Mouse (Mus musculus) cortical plate, adult 2 months (tissue): ENCODE results near the gene Lypd1. TPM values are rescaled to one million over a fixed set of nuclear protein-coding genes. Genes with fewer than 3 reads are reported as not detected.
A peak's percentile ranks its signal among the peaks of the same experiment; 100 is the strongest.

Experiments
- H3K27ac ChIP-seq: fragments of 200-500 bp; 2 replicates; pipeline ENCODE4 v1.5.1; 2012; ENCODE audit warnings: low read length, control low read depth, inconsistent platforms; ENCODE audit not compliant: insufficient read depth
- H3K4me1 ChIP-seq: fragments of 200-500 bp; 2 replicates; pipeline ENCODE4 v1.6.1; 2011; ENCODE audit warnings: low read length; ENCODE audit not compliant: control insufficient read depth, insufficient read depth
- H3K4me3 ChIP-seq: fragments of 200-500 bp; 2 replicates; pipeline ENCODE4 v1.5.1; 2011; ENCODE audit warnings: mild to moderate bottlenecking, low read length, control low read depth; ENCODE audit not compliant: insufficient read depth
- CTCF ChIP-seq: fragments of 200-500 bp; IDR thresholded peaks from 2 replicates; pipeline ENCODE4 v1.5.1; 2011; ENCODE audit warnings: mild to moderate bottlenecking, control low read depth, low read length; ENCODE audit not compliant: insufficient read depth; ENCODE audit errors: extremely low read depth
- POLR2A ChIP-seq: fragments of 200-500 bp; IDR thresholded peaks from 2 replicates; pipeline ENCODE4 v1.6.1; 2011; ENCODE audit warnings: mild to moderate bottlenecking, low read length, control low read depth; ENCODE audit not compliant: insufficient read depth; ENCODE audit errors: extremely low read depth
- polyA plus RNA-seq: library from polyadenylated mRNA; depleted of rRNA; stranded (reverse); fragments of >200 nt; gene quantifications from 2 replicates; pipeline ENCODE4 v1.2.3, GENCODE M21; 2012; rRNA removed

Gene Lypd1
- polyA plus RNA-seq, 1 experiment: 137 TPM

GRCm38 (mm10) chr1:125910871-125911265, 2.0 kb downstream of the Lypd1 start:
- no peak overlapping the region for H3K27ac ChIP-seq
- TF ChIP-seq POLR2A (no peak), CTCF (no peak)
- H3K4me3 ChIP-seq: peak overlapping the region; percentile 62
- no peaks in the 10 kb centered on the region for H3K4me1 ChIP-seq

GRCm38 (mm10) chr1:125910211-125910870, 2.6 kb downstream of the Lypd1 start:
- Histone ChIP-seq H3K4me3 (peak overlapping the region; percentile 62), H3K27ac (no peak overlapping the region), H3K4me1 (no peaks in the 10 kb centered on the region)
- TF ChIP-seq POLR2A: no peak
- no peak for TF ChIP-seq CTCF

GRCm38 (mm10) chr1:125893158-125893557, 19.7 kb downstream of the Lypd1 start:
- TF ChIP-seq CTCF (no peak), POLR2A (no peak)
- Histone ChIP-seq H3K4me1 (no peaks in the 10 kb centered on the region), H3K4me3 (no peak overlapping the region), H3K27ac (no peak overlapping the region)

DNA sequence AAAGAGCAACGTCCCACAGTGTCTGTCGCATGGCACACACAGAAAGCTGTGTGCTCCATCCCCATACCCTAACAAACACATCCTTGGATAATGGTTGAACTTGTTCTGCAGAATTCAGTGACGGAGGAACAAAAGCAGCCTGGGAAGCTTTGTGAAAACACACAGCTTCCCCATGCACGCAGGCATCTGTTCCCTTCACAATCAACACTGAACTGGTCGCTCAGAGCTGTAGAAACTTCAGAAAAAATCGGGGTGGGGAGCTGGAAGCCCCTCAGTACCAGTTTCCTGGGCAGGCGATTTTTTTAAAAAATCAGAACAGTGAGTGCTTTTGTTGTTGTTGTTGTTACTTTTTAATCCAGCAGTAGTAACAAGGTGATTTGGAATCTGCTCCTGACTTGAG, 42.8 kb downstream of the Lypd1 start:
- Histone ChIP-seq H3K4me3 (no peak overlapping the region), H3K4me1 (0 out of 2 replicates have a peak, but pooled peaks cover 1% of the 10 kb centered on the region), H3K27ac (no peak overlapping the region)
- TF ChIP-seq POLR2A (no peak), CTCF (no peak)

DNA sequence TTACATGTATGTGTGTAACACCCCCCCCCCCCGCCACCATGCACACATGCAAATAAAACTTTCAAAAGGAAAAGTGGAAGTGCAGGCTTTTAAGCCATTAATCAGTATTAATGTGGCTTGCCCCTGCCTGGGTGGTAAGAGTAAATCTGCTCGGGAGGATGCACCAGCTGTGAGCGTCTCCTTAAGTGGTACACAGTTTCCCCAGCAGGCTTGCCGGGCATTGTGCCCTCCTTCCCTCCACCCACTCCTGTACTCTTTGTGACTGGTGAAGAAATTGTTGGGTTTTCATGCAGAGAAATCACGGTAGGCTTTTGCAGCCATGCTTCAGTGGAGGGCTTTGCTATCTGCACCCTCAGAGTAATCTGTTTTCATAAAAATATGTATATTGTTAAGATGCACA, 54.3 kb downstream of the Lypd1 start:
- Histone ChIP-seq H3K27ac (no peak overlapping the region), H3K4me1 (peaks cover 3% of the 10 kb centered on the region)
- TF ChIP-seq CTCF (no peak), POLR2A (no peak)

DNA sequence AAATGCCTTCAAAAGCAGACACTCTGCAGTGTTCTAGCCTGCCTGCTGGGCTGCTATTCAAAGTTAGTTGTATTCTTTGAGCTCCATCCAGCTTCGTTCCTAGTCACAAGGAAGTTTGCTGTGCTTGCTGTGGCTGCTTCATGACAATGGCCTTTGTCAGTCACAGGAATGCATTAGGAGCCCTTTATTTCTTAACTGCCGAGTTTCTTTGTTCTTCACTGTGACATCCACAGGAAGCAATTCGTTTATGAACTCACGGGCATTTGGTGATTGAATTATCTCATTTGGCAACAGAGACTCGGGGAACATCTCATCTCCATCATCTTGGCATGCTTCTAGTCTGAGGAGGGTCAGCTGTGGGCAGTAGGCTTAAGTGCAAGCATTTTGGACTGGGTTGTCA, 58.3 kb downstream of the Lypd1 start:
- H3K4me1 ChIP-seq: peaks cover 2% of the 10 kb centered on the region; the same call in 1 of the 2 replicates
- H3K27ac ChIP-seq: no peak overlapping the region
- no peak overlapping the region for H3K4me3 ChIP-seq
- TF ChIP-seq POLR2A (no peak), CTCF (no peak)

More for the DNA sequence above, 54.3 kb downstream of the Lypd1 start:
- no peak overlapping the region for H3K4me3 ChIP-seq

GRCm38 (mm10) chr1:125839746-125840392, 73.0 kb downstream of the Lypd1 start:
- TF ChIP-seq POLR2A (no peak), CTCF (no peak)
- Histone ChIP-seq H3K27ac (no peak overlapping the region), H3K4me3 (no peak overlapping the region), H3K4me1 (no peaks in the 10 kb centered on the region)

- H3K27ac ChIP-seq: no peak overlapping the region
- no peak for TF ChIP-seq POLR2A
- TF ChIP-seq CTCF: no peak
- no peaks in the 10 kb centered on the region for H3K4me1 ChIP-seq
- no peak overlapping the region for H3K4me3 ChIP-seq
These were observed 75.4 kb downstream of the Lypd1 start for GRCm38 (mm10) chr1:125837507-125837906.

DNA sequence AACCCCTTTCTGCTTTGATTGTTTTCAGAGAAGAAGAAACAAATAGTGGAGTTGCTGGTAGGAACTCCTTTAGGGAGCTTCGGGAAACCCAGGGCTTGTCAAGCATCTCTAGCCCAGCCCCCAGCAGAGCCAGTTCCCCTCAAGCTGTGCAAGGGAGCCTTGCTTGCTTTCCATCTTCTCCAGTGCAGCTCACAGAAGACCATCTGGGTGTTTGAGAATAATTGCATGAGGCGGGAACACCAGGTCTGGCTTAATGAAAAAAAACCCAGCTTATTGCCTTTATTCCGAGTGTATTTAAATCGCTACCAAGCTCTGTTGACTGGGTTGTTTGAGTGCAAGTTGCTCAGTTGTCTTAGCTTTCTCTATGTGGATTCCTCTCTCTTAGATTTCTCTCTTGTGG, 89.3 kb downstream of the Lypd1 start:
- TF ChIP-seq POLR2A (no peak), CTCF (no peak)
- H3K27ac ChIP-seq: no peak overlapping the region
- H3K4me1 ChIP-seq: no peaks in the 10 kb centered on the region
- no peak overlapping the region for H3K4me3 ChIP-seq

- H3K4me3 ChIP-seq: no peak overlapping the region
- no peak for TF ChIP-seq POLR2A
- TF ChIP-seq CTCF: no peak
These were observed 91.8 kb downstream of the Lypd1 start for GRCm38 (mm10) chr1:125821101-125821500.

More at GRCm38 (mm10) chr1:125821101-125821500, 91.8 kb downstream of the Lypd1 start:
- Histone ChIP-seq H3K27ac (no peak overlapping the region), H3K4me1 (no peaks in the 10 kb centered on the region)

Other genes with a start within 250 kb of the Lypd1 start
- gene Gpr39, start 236.1 kb downstream of the Lypd1 start, polyA plus RNA-seq: 0.04 and 0.10 TPM in 2 replicates